Mouse (Mus musculus): ENCODE results near the gene Foxc2. TPM values are rescaled to one million over a fixed set of nuclear protein-coding genes. Genes with fewer than 3 reads are reported as not detected.

Gene Foxc2
- total RNA-seq, 2 experiments from 2014 or later: 8.7 to 8.9 TPM

- no peak for DNase-seq
These were observed 29.7 kb upstream of the Foxc2 start for GRCm38 (mm10) chr8:121086004-121086900.

DNA sequence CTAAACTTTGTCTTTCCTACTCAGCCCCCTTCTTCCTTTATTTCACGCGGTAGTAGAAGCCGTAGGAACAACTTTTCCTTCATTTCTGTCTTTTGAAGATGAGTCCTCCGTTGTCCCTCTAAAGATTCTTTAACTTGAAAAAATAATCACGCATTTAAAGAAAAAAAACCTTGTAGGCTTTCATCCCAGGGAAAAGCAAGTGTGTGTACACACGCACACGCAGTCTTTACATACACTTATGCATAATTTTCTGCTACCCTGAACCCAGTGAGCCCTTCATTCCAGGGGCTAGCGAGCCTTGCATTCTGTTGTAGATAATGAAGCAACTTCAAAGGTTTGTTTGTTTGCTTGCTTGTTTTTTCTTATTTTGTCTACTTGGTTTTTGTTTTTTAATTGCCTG is 27.7 kb upstream of the Foxc2 start:
- DNase-seq: no peak

DNA sequence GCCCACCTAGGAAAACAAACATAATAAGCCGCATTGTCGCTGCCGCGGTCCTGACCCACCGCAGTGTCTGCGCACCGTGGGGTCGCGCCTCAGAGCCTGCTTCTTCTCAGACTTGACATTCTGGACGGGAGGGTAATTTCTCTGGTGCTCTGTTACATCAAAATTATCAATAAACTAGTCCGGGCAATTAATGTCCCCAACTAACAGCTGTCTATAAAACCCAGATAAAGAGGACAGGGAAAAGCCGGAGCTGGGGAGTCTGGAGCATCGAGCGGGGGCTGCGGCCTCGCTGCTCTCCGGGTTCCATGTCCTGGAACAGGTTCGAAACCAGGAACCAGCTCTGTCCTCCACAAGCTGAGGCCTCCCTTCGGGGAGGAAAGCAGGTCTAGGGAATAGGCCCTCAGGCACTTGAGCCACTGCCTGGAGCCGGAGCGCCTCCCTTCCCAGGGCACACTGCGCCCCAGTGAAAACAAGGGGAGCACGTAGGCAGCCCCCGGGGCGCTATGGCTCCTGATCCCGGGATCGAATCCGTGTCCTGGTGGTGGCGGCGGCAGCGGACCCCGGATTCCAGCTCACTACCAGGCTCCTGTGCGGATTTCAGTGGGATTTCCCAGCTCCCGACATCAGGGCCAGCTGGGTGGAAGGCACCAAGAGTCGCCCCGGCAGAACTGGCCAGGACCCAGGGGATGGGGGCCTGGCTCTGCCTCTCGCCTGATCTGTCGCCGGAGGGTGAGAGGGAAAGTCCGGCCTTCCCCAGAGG is 26.9 kb upstream of the Foxc2 start:
- no peak for DNase-seq

GRCm38 (mm10) chr8:121089631-121090380 is 26.2 kb upstream of the Foxc2 start:
- no peak for DNase-seq

DNA sequence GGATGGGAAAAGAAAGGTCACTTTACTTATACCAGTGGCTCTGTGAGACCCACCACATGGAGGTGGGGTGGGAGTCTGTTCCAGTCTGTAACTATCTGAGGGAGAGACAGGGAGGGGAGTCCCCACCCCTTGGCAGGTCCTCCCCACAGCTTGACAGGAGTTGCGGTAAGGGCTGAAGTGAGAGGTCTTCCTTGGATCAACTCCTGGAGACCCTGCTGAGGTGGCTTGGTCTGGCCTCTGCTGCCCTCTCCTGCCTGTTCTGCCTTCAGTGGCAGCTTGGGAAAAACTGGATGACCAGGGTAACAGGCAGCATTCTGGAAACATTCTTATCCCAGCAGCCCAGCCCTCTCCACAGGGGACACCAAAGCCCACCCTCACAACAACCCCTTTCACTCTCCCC is 25.3 kb upstream of the Foxc2 start:
- DNase-seq: no peak

DNA sequence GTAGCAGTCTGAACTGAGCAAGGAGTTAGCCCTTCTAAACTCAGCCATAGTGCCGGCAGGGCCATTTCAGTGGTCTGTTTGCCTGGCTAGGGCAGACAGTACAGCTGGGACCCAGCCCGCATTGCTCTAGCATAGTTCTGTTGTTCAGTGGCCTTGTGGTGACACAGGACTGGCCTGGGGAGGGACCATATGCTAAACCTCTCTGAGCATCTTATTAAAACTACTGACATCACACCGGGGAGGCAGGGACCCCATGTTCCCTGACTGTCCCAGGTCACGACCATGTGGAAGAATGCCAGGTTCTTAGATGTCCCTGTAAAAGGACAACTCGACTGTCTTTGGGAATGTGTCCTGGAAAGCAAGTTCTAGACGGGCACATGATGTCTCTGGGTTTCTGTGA is 23.8 kb upstream of the Foxc2 start:
- DNase-seq: no peak

DNA sequence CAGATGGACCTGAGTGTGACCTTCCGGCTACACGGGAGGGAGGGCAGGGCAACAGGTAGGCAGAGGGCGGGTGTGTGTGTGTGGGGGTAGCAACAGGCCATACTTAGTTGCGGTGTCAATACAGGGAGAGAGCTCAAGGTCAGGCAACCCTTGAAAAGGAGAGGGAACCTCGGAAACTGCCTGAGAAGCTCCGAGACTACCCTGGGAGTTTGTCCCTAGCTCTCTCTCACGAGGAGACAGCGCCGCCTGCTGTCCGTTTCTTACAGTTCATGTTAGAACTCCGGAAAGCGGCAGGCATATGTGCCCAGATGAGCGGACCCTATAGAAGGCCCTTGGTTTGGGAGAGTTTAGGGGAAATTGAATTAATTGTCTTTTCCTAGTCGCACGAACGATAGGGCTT is 23.3 kb upstream of the Foxc2 start:
- peak; percentile 94 for DNase-seq

GRCm38 (mm10) chr8:121093496-121093895 is 22.5 kb upstream of the Foxc2 start:
- DNase-seq: no peak

- DNase-seq: peak; percentile 92
These were observed 11.7 kb upstream of the Foxc2 start for GRCm38 (mm10) chr8:121104049-121104818.

- peak; percentile 99 for DNase-seq
These were observed 8.0 kb upstream of the Foxc2 start, which contains the start of gene Mthfsd for GRCm38 (mm10) chr8:121107668-121108656. Gene Mthfsd (minus strand): TSS chr8:121108392.

GRCm38 (mm10) chr8:121108657-121109056 is 7.3 kb upstream of the Foxc2 start:
- DNase-seq: no peak

DNA sequence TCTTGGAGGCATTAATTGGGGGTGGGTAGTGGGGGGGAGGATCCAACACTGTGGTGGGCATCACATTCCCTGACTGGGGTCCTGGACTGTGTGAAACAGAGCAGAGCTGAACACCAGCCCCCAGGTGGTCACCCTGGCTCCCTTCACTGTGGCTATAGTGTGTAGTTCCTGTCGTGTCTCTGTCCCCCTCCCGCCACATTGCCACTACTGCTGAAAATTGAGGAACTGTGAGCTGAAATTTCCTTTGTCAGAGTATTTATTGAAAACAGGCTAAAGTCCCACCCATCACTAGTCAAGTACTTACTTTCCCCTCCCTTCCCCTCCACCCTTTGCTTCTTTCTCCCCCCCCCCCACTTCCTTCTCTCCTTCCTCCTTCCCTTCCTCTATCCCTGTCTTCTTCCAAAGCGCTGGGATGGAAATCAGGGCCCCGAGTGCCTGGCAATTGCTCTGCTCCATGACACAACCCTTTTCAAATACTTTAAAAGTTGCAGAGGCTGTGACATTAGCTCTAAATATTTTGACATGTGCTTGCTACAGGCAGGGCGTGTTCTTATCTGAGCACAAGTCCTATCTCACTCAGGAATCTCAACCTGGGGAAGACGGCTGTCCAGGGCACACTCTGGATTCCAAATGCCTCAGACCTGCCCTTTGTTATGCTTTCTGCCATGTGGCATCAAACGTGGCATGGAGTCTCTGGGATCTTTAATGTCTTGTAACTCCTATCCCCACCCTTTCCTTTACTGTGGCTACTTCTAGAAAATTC is 4.6 kb upstream of the Foxc2 start:
- DNase-seq: no peak

DNA sequence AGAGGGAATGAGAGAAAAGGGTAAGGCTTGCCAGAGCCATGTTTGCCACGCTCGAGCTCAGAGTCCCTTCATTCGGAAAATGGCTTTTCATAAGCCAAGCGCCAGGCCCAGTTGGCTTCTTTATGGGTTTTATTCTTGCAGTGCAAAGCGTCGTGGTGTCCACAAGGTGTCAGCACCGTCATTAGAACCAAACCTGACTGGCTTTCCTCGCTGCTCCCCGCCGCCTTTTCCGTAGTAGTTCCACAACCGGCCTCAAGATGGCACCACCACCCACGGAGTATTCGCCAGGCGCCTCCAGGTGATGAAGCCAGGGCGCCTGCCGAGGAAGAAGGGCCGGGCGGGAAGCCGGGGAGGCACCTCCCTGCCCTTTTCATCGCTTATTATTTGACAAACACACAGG is 2.7 kb upstream of the Foxc2 start:
- peak; percentile 99 for DNase-seq

- DNase-seq: no peak
These were observed 835 bp upstream of the Foxc2 start for GRCm38 (mm10) chr8:121115136-121115535.

DNA sequence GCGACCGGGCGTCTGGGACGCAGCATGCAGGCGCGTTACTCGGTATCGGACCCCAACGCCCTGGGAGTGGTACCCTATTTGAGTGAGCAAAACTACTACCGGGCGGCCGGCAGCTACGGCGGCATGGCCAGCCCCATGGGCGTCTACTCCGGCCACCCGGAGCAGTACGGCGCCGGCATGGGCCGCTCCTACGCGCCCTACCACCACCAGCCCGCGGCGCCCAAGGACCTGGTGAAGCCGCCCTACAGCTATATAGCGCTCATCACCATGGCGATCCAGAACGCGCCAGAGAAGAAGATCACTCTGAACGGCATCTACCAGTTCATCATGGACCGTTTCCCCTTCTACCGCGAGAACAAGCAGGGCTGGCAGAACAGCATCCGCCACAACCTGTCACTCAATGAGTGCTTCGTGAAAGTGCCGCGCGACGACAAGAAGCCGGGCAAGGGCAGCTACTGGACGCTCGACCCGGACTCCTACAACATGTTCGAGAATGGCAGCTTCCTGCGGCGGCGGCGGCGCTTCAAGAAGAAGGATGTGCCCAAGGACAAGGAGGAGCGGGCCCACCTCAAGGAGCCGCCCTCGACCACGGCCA is 717 bp downstream of the Foxc2 start:
- DNase-seq: peak; percentile 44

- DNase-seq: peak; percentile 38
These were observed 1.2 kb downstream of the Foxc2 start for GRCm38 (mm10) chr8:121117186-121117651.

GRCm38 (mm10) chr8:121117906-121118305 is 1.9 kb downstream of the Foxc2 start:
- no peak for DNase-seq

DNA sequence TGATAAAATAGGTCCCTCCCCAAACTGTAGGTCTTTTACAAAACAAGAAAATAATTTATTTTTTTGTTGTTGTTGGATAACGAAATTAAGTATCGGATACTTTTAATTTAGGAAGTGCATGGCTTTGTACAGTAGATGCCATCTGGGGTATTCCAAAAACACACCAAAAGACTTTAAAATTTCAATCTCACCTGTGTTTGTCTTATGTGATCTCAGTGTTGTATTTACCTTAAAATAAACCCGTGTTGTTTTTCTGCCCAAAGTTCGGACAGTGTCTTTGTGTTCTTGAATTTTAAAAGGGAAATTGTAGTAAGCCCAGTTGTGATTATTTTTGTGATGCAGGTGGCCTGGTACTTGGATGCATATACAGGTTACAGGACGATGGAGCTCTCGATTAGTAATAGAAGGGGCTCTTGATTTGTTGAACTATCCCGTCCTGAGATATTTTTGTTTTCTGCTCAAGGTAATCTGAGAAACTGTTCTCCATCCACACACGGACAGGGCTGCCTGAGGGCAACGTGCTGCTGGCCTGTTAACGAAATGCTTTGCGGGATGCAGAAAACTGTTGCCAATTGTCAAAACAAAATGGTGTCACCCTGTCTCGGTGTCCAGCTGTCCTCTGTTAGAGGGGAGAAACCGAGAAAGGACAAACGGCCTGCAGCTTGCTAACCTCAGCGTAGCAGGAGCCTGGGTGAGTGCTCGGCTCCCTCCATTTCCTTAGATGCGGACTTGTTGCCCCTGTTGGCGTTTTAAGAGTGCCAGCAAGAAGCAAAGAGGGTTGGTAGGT is 2.9 kb downstream of the Foxc2 start:
- DNase-seq: no peak

Data from heart, postnatal 4 days (tissue).